Mouse (Mus musculus) heart, adult 2 months (tissue): ENCODE measurements around the gene Slc34a2. TPM values are rescaled to one million over a fixed set of nuclear protein-coding genes. Genes with fewer than 3 reads are reported as not detected.

Source experiments
- DNase-seq, 2 experiments: peaks; one replicate each; pipeline ENCODE4 v3.0.0; 2021
- H3K27ac ChIP-seq: fragments of 200-600 bp; 2 replicates; pipeline ENCODE4 v1.8.1; 2022
- H3K27me3 ChIP-seq: fragments of 200-500 bp; 2 replicates; pipeline ENCODE4 v1.6.1; 2012; ENCODE audit warnings: mild to moderate bottlenecking, low read length, inconsistent platforms, mixed read lengths; ENCODE audit not compliant: control insufficient read depth, insufficient read depth
- H3K36me3 ChIP-seq: fragments of 200-500 bp; 2 replicates; pipeline ENCODE4 v1.6.1; 2012; ENCODE audit warnings: low read length, inconsistent platforms; ENCODE audit not compliant: control insufficient read depth, insufficient read depth
- H3K4me1 ChIP-seq: fragments of 200-500 bp; 2 replicates; pipeline ENCODE4 v1.6.1; 2011; ENCODE audit warnings: low read length; ENCODE audit not compliant: control insufficient read depth, insufficient read depth
- H3K4me3 ChIP-seq: fragments of 200-600 bp; 2 replicates; pipeline ENCODE4 v1.8.1; 2022
- H3K79me2 ChIP-seq: fragments of 200-500 bp; replicated peaks from 2 replicates; pipeline ENCODE4 v1.6.1; 2012; ENCODE audit warnings: mild to moderate bottlenecking, inconsistent platforms, low read length, moderate library complexity, mixed read lengths; ENCODE audit not compliant: control insufficient read depth, insufficient read depth
- H3K9ac ChIP-seq: fragments of 200-500 bp; 2 replicates; pipeline ENCODE4 v1.6.1; 2012; ENCODE audit warnings: low read depth, mild to moderate bottlenecking, control low read depth, inconsistent platforms, low read length, mixed read lengths
- CTCF ChIP-seq: fragments of 200-600 bp; IDR thresholded peaks from 2 replicates; pipeline ENCODE4 v1.8.1; 2022; ENCODE audit warnings: antibody characterized with exemption, mild to moderate bottlenecking, moderate library complexity
- EP300 ChIP-seq: fragments of 200-500 bp; IDR thresholded peaks from 2 replicates; pipeline ENCODE4 v1.6.1; 2011; ENCODE audit warnings: low read depth, low read length, control low read depth; ENCODE audit not compliant: insufficient read depth
- POLR2A ChIP-seq: fragments of 200-500 bp; IDR thresholded peaks from 2 replicates; pipeline ENCODE4 v1.6.1; 2011; ENCODE audit warnings: mild to moderate bottlenecking, low read depth, low read length, control low read depth; ENCODE audit not compliant: insufficient read depth
- WGBS: fragments of 180-500 bp; shearing (Covaris S2); methylation state at CpG from one replicate; pipeline ENCODE4 v1.1.7; 2018; 5-methylcytosine and 5-hydroxymethylcytosine counted together
- intact Hi-C: fragments of 180-260 bp; cut with DNase I; formaldehyde crosslinking; loops from one replicate; pipeline ENCODE4 v1.15.1; 2025
- polyA plus RNA-seq: library from polyadenylated mRNA; depleted of rRNA; stranded (reverse); fragments of >200 nt; gene quantifications from 2 replicates; pipeline ENCODE4 v1.2.3, GENCODE M21; 2012
- total RNA-seq, 2 experiments: library from RNA; stranded (reverse); gene quantifications; 2 replicates each; pipeline ENCODE4 v1.2.3; 2021

Slc34a2 gene
- total and polyA plus RNA-seq, 3 experiments: 1.7 TPM; not detected in 2

- H3K79me2 ChIP-seq: no peaks in the 10 kb centered on the region
- H3K27ac ChIP-seq: no peak overlapping the region
- no peak overlapping the region for H3K9ac ChIP-seq
- intact Hi-C loops: no loop called here
- TF ChIP-seq CTCF (no peak), EP300 (no peak), POLR2A (no peak)
- no peaks in the 10 kb centered on the region for H3K36me3 ChIP-seq
- WGBS: 32% methylated on average over 8 of the region's 8 CpGs
- H3K27me3 ChIP-seq: no peaks in the 10 kb centered on the region
- DNase-seq: no peak
- H3K4me3 ChIP-seq: no peak overlapping the region
- H3K4me1 ChIP-seq: no peaks in the 10 kb centered on the region
Measured at GRCm38 (mm10) chr5:52996601-52997000, 41.3 kb upstream of the Slc34a2 start.

GRCm38 (mm10) chr5:52997032-52997431 lies 40.8 kb upstream of the Slc34a2 start:
- no peak overlapping the region for H3K9ac ChIP-seq
- DNase-seq: no peak
- H3K36me3 ChIP-seq: no peaks in the 10 kb centered on the region
- 81% methylated on average over 11 of the region's 11 CpGs for WGBS
- no peaks in the 10 kb centered on the region for H3K79me2 ChIP-seq
- H3K27me3 ChIP-seq: no peaks in the 10 kb centered on the region
- intact Hi-C loops: no loop called here
- no peaks in the 10 kb centered on the region for H3K4me1 ChIP-seq
- no peak overlapping the region for H3K4me3 ChIP-seq
- TF ChIP-seq CTCF (no peak), POLR2A (no peak), EP300 (no peak)
- no peak overlapping the region for H3K27ac ChIP-seq

GRCm38 (mm10) chr5:52998097-52998760 lies 39.7 kb upstream of the Slc34a2 start:
- no peak overlapping the region for H3K9ac ChIP-seq
- no peak overlapping the region for H3K27ac ChIP-seq
- H3K36me3 ChIP-seq: no peaks in the 10 kb centered on the region
- no peak for DNase-seq
- H3K4me3 ChIP-seq: no peak overlapping the region
- 86% methylated on average over 6 of the region's 6 CpGs for WGBS
- intact Hi-C loops: no loop called here
- H3K4me1 ChIP-seq: no peaks in the 10 kb centered on the region
- TF ChIP-seq CTCF (no peak), POLR2A (no peak), EP300 (no peak)
- no peaks in the 10 kb centered on the region for H3K79me2 ChIP-seq
- no peaks in the 10 kb centered on the region for H3K27me3 ChIP-seq

GRCm38 (mm10) chr5:53000169-53000872 lies 37.6 kb upstream of the Slc34a2 start:
- H3K36me3 ChIP-seq: no peaks in the 10 kb centered on the region
- no peaks in the 10 kb centered on the region for H3K79me2 ChIP-seq
- WGBS: 68% methylated on average over 5 of the region's 5 CpGs
- H3K4me1 ChIP-seq: no peaks in the 10 kb centered on the region
- no peak overlapping the region for H3K9ac ChIP-seq
- H3K4me3 ChIP-seq: no peak overlapping the region
- DNase-seq: no peak
- H3K27me3 ChIP-seq: no peaks in the 10 kb centered on the region
- intact Hi-C loops: no loop called here
- TF ChIP-seq POLR2A (no peak), EP300 (no peak), CTCF (no peak)
- H3K27ac ChIP-seq: no peak overlapping the region

- Histone ChIP-seq H3K79me2 (no peaks in the 10 kb centered on the region), H3K4me3 (no peak overlapping the region), H3K27ac (no peak overlapping the region), H3K4me1 (no peaks in the 10 kb centered on the region), H3K9ac (no peak overlapping the region), H3K27me3 (no peaks in the 10 kb centered on the region), H3K36me3 (no peaks in the 10 kb centered on the region)
- DNase-seq: no peak
- WGBS: 81% methylated on average over 8 of the region's 8 CpGs
- intact Hi-C loops: no loop called here
- TF ChIP-seq CTCF (no peak), EP300 (no peak), POLR2A (no peak)
Measured at GRCm38 (mm10) chr5:53002599-53003203, 35.2 kb upstream of the Slc34a2 start.

- WGBS: 87% methylated on average over 4 of the region's 4 CpGs
- Histone ChIP-seq H3K27me3 (no peaks in the 10 kb centered on the region), H3K9ac (no peak overlapping the region), H3K79me2 (no peaks in the 10 kb centered on the region), H3K4me3 (no peak overlapping the region), H3K27ac (no peak overlapping the region), H3K4me1 (no peaks in the 10 kb centered on the region), H3K36me3 (no peaks in the 10 kb centered on the region)
- DNase-seq: no peak
- TF ChIP-seq POLR2A (no peak), EP300 (no peak), CTCF (no peak)
- intact Hi-C loops: no loop called here
Measured at GRCm38 (mm10) chr5:53003495-53003894, 34.4 kb upstream of the Slc34a2 start.
